Mouse (Mus musculus) limb, embryonic 15.5 days (tissue): ENCODE data around the gene 1700029F12Rik. TPM values are rescaled to one million over a fixed set of nuclear protein-coding genes. Genes with fewer than 3 reads are reported as not detected.
A peak's percentile ranks its signal among the peaks of the same experiment; 100 is the strongest.
"Not testable (repeated sequence)": the region's sequence is repeated elsewhere in the genome, so short reads cannot be mapped to it uniquely, and the experiment has no call there.

Source experiments
- ATAC-seq: fragments of 200-750 bp; cut with Nextera tagmentation; 2 replicates; pipeline ENCODE4 v1.8.0; 2017; ENCODE audit warnings: low read depth, moderate TSS enrichment; ENCODE audit not compliant: insufficient number of reproducible peaks, low FRiP score, low TSS enrichment
- H3K27ac ChIP-seq: fragments of 300-500 bp; sonication (generic); 2 replicates; pipeline ENCODE4 v1.5.1; 2015; ENCODE audit warnings: moderate library complexity, mild to moderate bottlenecking, inconsistent platforms
- H3K27me3 ChIP-seq: fragments of 300-500 bp; sonication (generic); 2 replicates; pipeline ENCODE4 v1.6.1; 2015; ENCODE audit warnings: inconsistent platforms
- H3K36me3 ChIP-seq: fragments of 300-500 bp; sonication (generic); 2 replicates; pipeline ENCODE4 v1.6.1; 2015; ENCODE audit warnings: inconsistent platforms
- H3K4me1 ChIP-seq: fragments of 300-500 bp; sonication (generic); 2 replicates; pipeline ENCODE4 v1.6.1; 2015; ENCODE audit warnings: inconsistent platforms
- H3K4me2 ChIP-seq: fragments of 300-500 bp; sonication (generic); 2 replicates; pipeline ENCODE4 v1.6.1; 2015; ENCODE audit warnings: mild to moderate bottlenecking, inconsistent platforms
- H3K4me3 ChIP-seq: fragments of 300-500 bp; sonication (generic); 2 replicates; pipeline ENCODE4 v1.5.1; 2015; ENCODE audit warnings: mild to moderate bottlenecking, inconsistent platforms
- H3K9ac ChIP-seq: fragments of 300-500 bp; sonication (generic); 2 replicates; pipeline ENCODE4 v1.6.1; 2015; ENCODE audit warnings: inconsistent platforms
- H3K9me3 ChIP-seq: fragments of 300-500 bp; sonication (generic); 2 replicates; pipeline ENCODE4 v1.6.1; 2016; ENCODE audit warnings: inconsistent platforms
- WGBS: fragments of 180-500 bp; shearing (Covaris S2); methylation state at CpG from one replicate; pipeline ENCODE4 v1.1.7; 2015; 5-methylcytosine and 5-hydroxymethylcytosine counted together
- polyA plus RNA-seq: library from polyadenylated mRNA; unstranded; fragments of >200 nt; fragmentation: Nextera tagmentation; extraction: Ambion mirVana; gene quantifications from 2 replicates; pipeline ENCODE4 v1.2.1, GENCODE M21; 2015

The 1700029F12Rik gene
- polyA plus RNA-seq, 1 experiment from 2014 or later: not detected

GRCm38 (mm10) chr13:97064844-97065621, 30.9 kb upstream of the 1700029F12Rik start:
- H3K4me1 ChIP-seq: not testable (repeated sequence)

GRCm38 (mm10) chr13:97064413-97064812, 30.3 kb upstream of the 1700029F12Rik start:
- 0 out of 2 replicates have a peak, but pooled peaks cover 4% of the 10 kb centered on the region for H3K4me1 ChIP-seq
- 40% methylated on average over 3 of the region's 3 CpGs for WGBS
- no peak overlapping the region for H3K9ac ChIP-seq
- no peaks in the 10 kb centered on the region for H3K9me3 ChIP-seq
- no peak overlapping the region for H3K27ac ChIP-seq
- H3K4me2 ChIP-seq: no peak overlapping the region
- no peak overlapping the region for H3K4me3 ChIP-seq
- H3K36me3 ChIP-seq: no peaks in the 10 kb centered on the region
- peaks cover 6% of the 10 kb centered on the region; the same call in 1 of the 2 replicates for H3K27me3 ChIP-seq
- ATAC-seq: no peak

More at GRCm38 (mm10) chr13:97064844-97065621, 30.9 kb upstream of the 1700029F12Rik start:
- not testable (repeated sequence) for H3K4me3 ChIP-seq, H3K9me3 ChIP-seq, H3K36me3 ChIP-seq, H3K9ac ChIP-seq, H3K4me2 ChIP-seq, H3K27ac ChIP-seq, ATAC-seq
- 49% methylated on average over 18 of the region's 18 CpGs for WGBS
- H3K27me3 ChIP-seq: peaks cover 11% of the 10 kb centered on the region

- Histone ChIP-seq H3K36me3 (no peaks in the 10 kb centered on the region), H3K4me1 (0 out of 2 replicates have a peak, but pooled peaks cover 4% of the 10 kb centered on the region), H3K4me2 (no peak overlapping the region), H3K9ac (no peak overlapping the region), H3K9me3 (no peaks in the 10 kb centered on the region), H3K4me3 (no peak overlapping the region), H3K27me3 (peaks cover 6% of the 10 kb centered on the region; the same call in 1 of the 2 replicates), H3K27ac (no peak overlapping the region)
- no peak for ATAC-seq
- 79% methylated on average over 2 of the region's 2 CpGs for WGBS
These were observed 29.3 kb upstream of the 1700029F12Rik start for GRCm38 (mm10) chr13:97063431-97063830.

- 91% methylated on average over 3 of the region's 3 CpGs for WGBS
- ATAC-seq: no peak
- Histone ChIP-seq H3K9ac (no peak overlapping the region), H3K36me3 (no peaks in the 10 kb centered on the region), H3K9me3 (no peaks in the 10 kb centered on the region), H3K27ac (no peak overlapping the region), H3K4me2 (no peak overlapping the region), H3K27me3 (peaks cover 2% of the 10 kb centered on the region; the same call in 1 of the 2 replicates), H3K4me3 (no peak overlapping the region), H3K4me1 (peaks cover 4% of the 10 kb centered on the region; the same call in 1 of the 2 replicates)
These were observed 28.0 kb upstream of the 1700029F12Rik start for GRCm38 (mm10) chr13:97062151-97062550.

- H3K9me3 ChIP-seq: no peaks in the 10 kb centered on the region
- no peak overlapping the region for H3K4me2 ChIP-seq
- no peaks in the 10 kb centered on the region for H3K36me3 ChIP-seq
- H3K4me1 ChIP-seq: peaks cover 4% of the 10 kb centered on the region; the same call in 1 of the 2 replicates
- no peak for ATAC-seq
- 44% methylated on average over 3 of the region's 8 CpGs for WGBS
- no peak overlapping the region for H3K4me3 ChIP-seq
- no peak overlapping the region for H3K27ac ChIP-seq
- no peaks in the 10 kb centered on the region for H3K27me3 ChIP-seq
- no peak overlapping the region for H3K9ac ChIP-seq
These were observed 26.2 kb upstream of the 1700029F12Rik start for GRCm38 (mm10) chr13:97060331-97060730.

- no peaks in the 10 kb centered on the region for H3K9me3 ChIP-seq
These were observed 25.6 kb upstream of the 1700029F12Rik start for GRCm38 (mm10) chr13:97059746-97060145.

GRCm38 (mm10) chr13:97057817-97058216, 23.7 kb upstream of the 1700029F12Rik start:
- no peaks in the 10 kb centered on the region for H3K36me3 ChIP-seq
- no peak overlapping the region for H3K4me3 ChIP-seq
- H3K9ac ChIP-seq: no peak overlapping the region
- H3K4me1 ChIP-seq: no peaks in the 10 kb centered on the region; the same call in 1 of the 2 replicates
- WGBS: 37% methylated on average over 4 of the region's 4 CpGs
- H3K27ac ChIP-seq: no peak overlapping the region
- H3K9me3 ChIP-seq: no peaks in the 10 kb centered on the region
- no peak overlapping the region for H3K4me2 ChIP-seq
- ATAC-seq: no peak
- no peaks in the 10 kb centered on the region for H3K27me3 ChIP-seq

More at GRCm38 (mm10) chr13:97059746-97060145, 25.6 kb upstream of the 1700029F12Rik start:
- no peak overlapping the region for H3K9ac ChIP-seq
- ATAC-seq: no peak
- H3K36me3 ChIP-seq: no peaks in the 10 kb centered on the region
- H3K27me3 ChIP-seq: no peaks in the 10 kb centered on the region
- WGBS: 91% methylated on average over 6 of the region's 6 CpGs
- H3K4me1 ChIP-seq: peaks cover 4% of the 10 kb centered on the region; the same call in 1 of the 2 replicates
- H3K27ac ChIP-seq: no peak overlapping the region
- H3K4me3 ChIP-seq: no peak overlapping the region
- no peak overlapping the region for H3K4me2 ChIP-seq

GRCm38 (mm10) chr13:97053844-97054243, 19.7 kb upstream of the 1700029F12Rik start:
- H3K9me3 ChIP-seq: no peaks in the 10 kb centered on the region
- no peaks in the 10 kb centered on the region for H3K36me3 ChIP-seq
- H3K9ac ChIP-seq: no peak overlapping the region
- no peak overlapping the region for H3K27ac ChIP-seq
- no peak overlapping the region for H3K4me2 ChIP-seq
- 73% methylated on average over 8 of the region's 8 CpGs for WGBS
- H3K4me1 ChIP-seq: no peaks in the 10 kb centered on the region; the same call in 1 of the 2 replicates
- no peak overlapping the region for H3K4me3 ChIP-seq
- no peaks in the 10 kb centered on the region for H3K27me3 ChIP-seq
- ATAC-seq: peak; percentile 24; the same call in 1 of the 2 replicates

GRCm38 (mm10) chr13:97052667-97053066, 18.5 kb upstream of the 1700029F12Rik start:
- Histone ChIP-seq H3K27ac (no peak overlapping the region), H3K4me1 (no peaks in the 10 kb centered on the region; the same call in 1 of the 2 replicates), H3K9me3 (no peaks in the 10 kb centered on the region), H3K9ac (no peak overlapping the region), H3K4me2 (no peak overlapping the region), H3K27me3 (no peaks in the 10 kb centered on the region), H3K4me3 (no peak overlapping the region), H3K36me3 (no peaks in the 10 kb centered on the region)
- WGBS: 17% methylated on average over 11 of the region's 11 CpGs
- no peak for ATAC-seq

- Histone ChIP-seq H3K27me3 (no peaks in the 10 kb centered on the region), H3K36me3 (no peaks in the 10 kb centered on the region), H3K9ac (no peak overlapping the region), H3K4me2 (no peak overlapping the region), H3K4me1 (no peaks in the 10 kb centered on the region), H3K9me3 (no peaks in the 10 kb centered on the region), H3K4me3 (no peak overlapping the region), H3K27ac (no peak overlapping the region)
- WGBS: 78% methylated on average over 6 of the region's 6 CpGs
- ATAC-seq: no peak
These were observed 17.0 kb upstream of the 1700029F12Rik start for GRCm38 (mm10) chr13:97051158-97051557.

GRCm38 (mm10) chr13:97030075-97030474, 4.1 kb downstream of the 1700029F12Rik start:
- H3K4me1 ChIP-seq: no peaks in the 10 kb centered on the region
- ATAC-seq: peak; percentile 52; the same call in 1 of the 2 replicates
- H3K36me3 ChIP-seq: no peaks in the 10 kb centered on the region
- no peak overlapping the region for H3K4me3 ChIP-seq
- H3K9me3 ChIP-seq: no peaks in the 10 kb centered on the region
- H3K27me3 ChIP-seq: no peaks in the 10 kb centered on the region
- WGBS: 85% methylated on average over 13 of the region's 13 CpGs
- H3K27ac ChIP-seq: no peak overlapping the region
- H3K4me2 ChIP-seq: no peak overlapping the region
- H3K9ac ChIP-seq: no peak overlapping the region

- no peaks in the 10 kb centered on the region for H3K36me3 ChIP-seq
- H3K9ac ChIP-seq: no peak overlapping the region
- no peak overlapping the region for H3K27ac ChIP-seq
- no peaks in the 10 kb centered on the region for H3K27me3 ChIP-seq
- H3K4me3 ChIP-seq: no peak overlapping the region
- no peaks in the 10 kb centered on the region for H3K9me3 ChIP-seq
- no peaks in the 10 kb centered on the region for H3K4me1 ChIP-seq
- ATAC-seq: no peak
- WGBS: 48% methylated on average over 4 of the region's 4 CpGs
- no peak overlapping the region for H3K4me2 ChIP-seq
These were observed 12.3 kb downstream of the 1700029F12Rik start for GRCm38 (mm10) chr13:97021906-97022305.
